Mouse (Mus musculus) layer of hippocampus, adult 8-10 months (tissue): ENCODE results near the gene Jade2. TPM values are rescaled to one million over a fixed set of nuclear protein-coding genes. Genes with fewer than 3 reads are reported as not detected.

ENCODE experiments used
- DNase-seq, 2 experiments: peaks; one replicate each; pipeline ENCODE4 v3.0.0; 2022; ENCODE audit warnings: low spot score in 2 of 2
- total RNA-seq, 4 experiments: library from RNA; stranded (reverse); gene quantifications; 2 replicates each; pipeline ENCODE4 v1.2.4; 2022

Jade2 gene
- 10 to 100 TPM; 50.6 to 54.2 (median 52.0) TPM for total RNA-seq

DNA sequence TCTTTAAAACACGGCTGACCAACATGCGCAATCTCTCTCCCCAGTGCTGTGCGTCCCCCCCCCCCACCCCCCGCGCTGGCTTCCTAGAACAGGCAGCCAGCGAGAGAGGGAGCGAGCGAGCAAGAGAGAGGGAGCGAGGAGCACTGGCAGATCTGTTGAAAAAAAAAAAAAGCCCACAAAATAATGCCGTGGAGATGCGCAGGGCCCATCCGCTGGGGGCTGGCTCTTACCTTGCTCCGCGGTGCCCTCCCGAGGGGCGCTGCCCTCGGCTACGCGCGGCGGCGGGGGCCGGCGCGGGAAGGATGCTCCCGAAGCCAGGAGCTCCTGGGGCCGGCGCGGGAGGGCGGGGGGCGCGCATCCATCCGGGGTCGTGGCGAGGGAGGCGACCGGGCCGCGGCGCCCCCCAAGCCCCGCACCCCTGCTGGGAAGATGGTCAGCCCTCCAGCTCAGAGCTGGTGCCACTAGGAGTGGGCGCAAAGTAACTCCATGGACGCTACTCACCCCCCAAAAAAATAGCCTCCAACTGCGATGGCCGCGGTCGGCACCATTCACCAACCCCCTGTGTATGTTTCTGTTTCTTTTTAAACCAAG, at the start of gene Jade2:
Gene Jade2 (minus strand): TSS at position 573 of the 591 bp plus-strand sequence.
- peak; percentile 51 to 55 for DNase-seq

DNA sequence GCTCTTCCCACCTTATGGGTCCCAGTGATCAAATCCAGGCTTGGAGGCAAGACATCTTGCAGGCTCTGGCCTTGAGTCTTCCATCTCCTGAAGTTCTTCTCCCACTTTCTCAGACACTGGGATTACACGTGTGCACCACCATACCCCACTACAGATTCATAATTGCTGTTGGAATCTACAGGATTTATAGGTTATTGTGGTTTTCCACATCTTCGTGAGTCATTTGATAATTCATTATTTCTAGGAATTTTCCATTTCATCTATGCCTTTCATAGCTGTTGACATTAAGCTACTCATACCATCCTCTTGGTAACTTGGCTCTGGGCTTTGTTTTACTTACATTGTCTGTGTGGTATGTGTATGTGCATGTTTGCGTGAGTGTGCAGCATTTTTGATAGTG, 46.8 kb upstream of the Jade2 start:
- DNase-seq, result no peak

DNA sequence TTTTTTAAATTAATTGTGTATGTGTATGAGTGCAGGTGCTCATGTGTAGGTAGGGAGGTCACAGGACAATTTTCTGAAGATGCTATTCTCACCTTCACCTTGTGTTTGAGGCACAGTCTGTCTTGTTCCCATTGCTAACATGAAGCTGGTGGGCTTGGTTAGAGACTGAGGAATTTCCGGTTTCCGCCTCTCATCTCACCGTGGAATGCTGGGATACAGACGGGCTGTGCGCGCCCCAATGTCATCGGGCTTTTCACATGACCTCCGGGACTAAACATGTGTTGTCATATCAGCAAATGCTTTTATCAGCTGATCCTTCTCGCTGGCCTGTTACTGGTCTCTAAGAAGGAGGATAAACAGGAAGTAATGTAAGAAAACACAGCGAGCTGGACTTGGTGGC, 42.2 kb upstream of the Jade2 start:
- DNase-seq, result no peak

DNA sequence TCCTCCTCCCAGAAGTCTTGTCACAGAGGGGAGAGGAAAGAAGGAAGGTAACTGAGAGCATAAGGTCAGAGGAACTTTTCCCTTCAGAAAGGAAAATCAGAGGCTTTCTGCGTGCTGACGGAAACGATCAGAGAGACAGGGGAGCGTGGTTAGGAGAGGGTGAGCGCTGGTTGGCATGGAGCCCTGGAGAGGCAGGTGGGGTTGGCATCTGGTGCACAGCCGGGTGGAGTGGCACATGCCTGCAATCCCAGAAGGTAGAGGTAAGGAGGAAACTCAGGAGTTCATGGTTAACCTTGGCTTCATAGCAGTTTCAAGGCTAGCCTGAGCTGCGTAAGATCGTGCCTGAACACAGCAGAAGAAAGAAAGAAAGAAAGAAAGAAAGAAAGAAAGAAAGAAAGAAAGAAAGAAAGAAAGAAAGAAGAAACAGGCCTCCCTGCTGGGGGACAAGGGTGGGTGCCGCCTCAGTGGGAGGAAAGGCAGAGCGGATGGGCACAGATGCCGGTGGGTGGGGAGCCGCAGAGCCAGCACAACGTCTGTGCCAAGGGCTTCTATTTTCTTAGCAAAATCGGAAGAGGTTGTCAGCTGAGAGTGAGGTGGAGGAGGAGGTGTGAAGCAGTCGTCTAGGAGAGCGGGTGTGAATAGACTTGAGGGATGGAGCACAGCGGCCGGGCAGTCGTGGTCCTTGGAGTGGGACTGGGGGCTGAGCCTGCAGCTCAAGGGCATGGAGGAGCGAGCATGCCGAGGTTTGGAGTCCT, 41.0 kb upstream of the Jade2 start:
- peak; percentile 70 to 72 for DNase-seq

DNA sequence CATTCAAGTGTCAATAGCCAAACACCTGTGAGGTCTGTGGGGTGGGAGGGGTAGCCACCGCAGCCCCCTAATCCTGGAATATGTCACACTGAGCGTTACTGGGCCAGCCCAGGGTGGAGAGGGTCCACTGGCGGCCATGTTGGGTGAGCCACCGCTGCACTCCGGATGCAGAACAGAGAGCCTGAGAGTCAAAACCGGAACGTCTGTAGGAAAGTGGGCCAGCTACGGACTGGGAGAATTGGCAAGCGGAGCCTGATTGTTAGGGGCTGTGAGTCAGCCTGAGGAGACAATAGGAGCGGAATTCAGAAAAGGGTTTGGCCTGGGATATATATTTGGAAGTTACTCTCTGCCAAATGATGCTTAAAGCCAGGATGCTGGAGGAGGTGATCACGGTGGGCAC, 39.9 kb upstream of the Jade2 start:
- DNase-seq, result no peak

DNA sequence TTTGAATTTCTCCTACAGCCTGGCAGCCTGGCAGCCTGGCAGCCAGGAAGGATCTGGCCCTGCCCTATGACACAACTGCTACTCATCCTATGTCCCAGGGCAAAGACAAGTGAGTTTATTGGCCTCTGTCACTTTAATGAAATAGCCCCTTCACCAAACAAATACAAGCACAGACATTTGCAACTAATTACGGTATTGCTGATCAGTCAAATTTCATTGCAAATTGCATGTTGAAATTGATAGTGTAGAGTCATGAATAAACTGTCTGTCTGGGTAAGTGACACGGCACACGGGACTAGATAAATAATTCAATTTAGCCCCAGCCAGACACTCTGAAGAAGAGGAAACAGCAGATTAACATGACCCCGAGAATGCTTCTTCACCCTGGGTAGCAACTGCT, 38.6 kb upstream of the Jade2 start:
- no peak for DNase-seq

DNA sequence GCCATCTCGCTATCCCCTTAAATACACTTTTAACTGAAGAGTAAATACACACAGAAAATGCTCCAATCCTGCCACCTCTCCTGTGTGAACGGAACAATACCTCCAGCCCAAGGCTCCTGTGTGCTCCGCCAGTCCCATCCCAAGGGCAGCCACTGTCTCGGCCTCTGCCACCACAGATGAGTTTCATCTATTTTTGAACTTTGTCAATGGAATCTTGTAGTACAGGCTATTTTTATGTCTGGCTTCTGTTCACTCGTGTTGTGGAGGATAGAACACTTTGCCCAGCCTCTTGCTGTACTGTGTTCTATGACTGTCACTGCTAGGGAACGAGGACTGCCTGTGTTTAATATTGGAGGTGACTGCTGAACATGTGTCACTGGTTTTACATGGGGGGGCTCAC, 28.2 kb upstream of the Jade2 start:
- no peak for DNase-seq

DNA sequence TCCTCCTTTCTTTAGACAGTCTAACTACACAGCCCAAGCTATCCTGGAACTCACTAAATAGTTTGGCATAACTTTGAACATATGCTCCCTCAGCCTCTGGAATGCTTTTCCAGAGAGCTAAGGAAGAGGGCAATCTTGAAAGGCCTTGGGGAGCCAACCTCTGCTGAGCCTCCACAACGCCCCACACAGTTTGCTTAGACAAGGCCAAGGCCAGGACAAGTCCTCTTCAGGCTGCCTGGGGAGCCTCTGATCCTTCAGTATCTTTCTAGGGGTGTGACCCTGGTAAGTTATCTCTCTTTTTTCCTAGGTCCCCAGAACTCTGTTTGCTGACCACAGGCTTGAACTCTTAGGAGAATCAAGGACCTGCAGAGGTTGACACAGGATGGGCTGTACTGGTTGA, 26.6 kb upstream of the Jade2 start:
- DNase-seq, result no peak

DNA sequence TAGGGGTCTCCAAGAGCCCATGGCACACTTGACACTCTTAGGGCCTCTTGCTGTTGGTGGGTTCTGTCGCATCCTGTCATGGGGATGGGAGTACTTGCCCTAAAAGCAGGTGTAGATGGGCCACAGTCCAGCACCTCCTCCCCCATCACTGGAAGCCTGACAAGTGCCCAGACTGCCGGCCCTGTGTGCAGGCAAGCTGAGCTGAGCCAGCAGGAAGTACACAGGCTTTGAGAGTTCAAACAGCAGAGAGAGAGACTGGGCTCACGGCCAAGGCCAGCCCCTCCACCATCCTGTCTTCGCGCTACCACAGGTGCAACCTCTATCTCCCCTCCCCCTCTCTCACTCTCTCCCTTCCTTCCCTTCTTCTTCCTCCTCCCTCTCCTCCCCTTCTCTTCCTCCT, 26.2 kb upstream of the Jade2 start:
- no peak for DNase-seq

DNA sequence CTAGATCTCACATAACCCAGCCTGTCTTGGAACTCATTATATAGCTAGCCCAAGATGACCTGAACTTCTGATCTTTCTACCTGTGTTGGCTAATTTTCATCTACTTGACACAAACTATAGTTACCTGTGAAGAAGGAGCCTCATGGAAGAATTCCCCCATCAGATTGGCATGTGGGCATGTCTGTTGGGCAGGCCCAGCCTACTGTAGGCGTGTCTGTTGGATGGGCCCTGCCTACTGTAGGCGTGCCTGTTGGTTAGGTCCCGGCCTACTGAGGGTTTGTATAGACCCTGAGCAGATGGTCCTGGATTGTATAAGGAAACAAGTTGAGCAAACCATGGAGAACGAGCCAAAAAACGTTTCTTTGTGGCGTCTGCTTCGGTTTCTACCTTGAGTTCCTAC, 24.3 kb upstream of the Jade2 start:
- no peak for DNase-seq

DNA sequence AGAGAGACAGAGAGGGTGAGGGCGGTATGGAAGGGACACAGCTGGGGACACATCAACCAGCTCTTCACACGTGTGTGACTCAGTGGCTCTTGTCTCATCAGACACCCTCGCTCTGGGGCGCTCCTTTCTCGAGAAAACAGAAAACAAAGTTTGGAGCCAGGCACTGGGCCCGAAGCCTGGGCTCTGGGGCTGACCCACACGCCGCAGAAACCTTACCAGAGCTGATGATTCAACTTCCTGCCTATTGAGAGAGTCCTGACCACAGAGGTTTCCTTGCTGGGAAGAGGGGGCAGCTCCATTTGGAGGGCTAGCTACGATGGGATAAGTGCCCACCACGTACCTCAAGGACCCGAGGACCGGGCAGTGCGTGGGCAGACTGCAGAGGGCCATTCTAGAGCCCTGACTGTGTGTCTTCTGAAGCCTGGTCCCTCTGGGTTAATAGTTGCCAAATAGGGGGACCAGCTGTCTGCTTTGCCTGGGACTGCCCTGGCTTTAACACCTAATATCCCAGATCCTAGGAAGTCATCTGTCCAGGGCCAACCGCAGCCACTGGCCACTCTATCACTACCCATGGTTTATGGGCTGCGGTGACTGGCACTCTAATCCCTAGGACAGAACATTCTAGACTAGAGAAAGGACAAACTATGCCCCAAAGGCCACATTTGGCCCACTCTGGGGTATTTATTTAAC, 23.7 kb upstream of the Jade2 start:
- no peak for DNase-seq

DNA sequence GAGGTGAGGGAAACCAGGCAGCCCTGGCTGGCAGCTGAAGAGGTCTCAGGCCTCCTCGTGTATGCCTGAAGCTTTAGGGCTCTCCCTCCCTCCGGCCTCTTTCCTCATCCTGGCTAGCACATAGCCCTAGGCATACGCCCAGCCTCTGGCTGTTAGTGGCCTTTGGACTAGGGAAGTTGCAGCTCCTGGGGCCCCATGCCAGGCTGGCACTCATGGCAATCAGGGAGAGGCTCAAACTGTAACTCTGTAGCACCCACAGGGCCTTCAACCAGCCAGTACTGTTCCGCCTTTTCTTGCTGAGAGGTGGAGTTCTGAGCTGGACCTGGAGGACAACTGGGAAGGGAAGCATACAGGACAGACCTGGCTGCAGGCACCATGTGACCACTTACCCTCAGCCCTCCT, 19.5 kb upstream of the Jade2 start:
- no peak for DNase-seq

DNA sequence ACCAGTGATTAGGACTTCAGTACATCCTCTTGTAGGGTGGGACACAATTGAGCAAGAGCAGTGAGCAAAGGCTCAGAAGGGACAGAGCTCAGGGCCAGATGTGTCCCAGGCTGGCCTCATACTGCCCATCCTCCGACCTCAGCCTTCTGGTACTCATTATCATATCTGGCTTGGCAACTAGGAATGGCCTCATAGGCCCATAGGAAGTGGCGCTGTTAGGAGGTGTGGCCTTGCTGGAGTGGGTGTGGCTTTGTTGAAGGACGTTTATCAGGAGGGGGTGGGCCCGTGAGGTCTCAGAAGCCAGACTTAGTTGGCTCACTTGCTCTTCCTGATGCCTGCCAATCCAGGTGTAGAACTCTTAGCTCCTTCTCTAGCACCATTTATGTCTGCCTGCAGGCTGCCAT, 18.3 kb upstream of the Jade2 start:
- no peak for DNase-seq

DNA sequence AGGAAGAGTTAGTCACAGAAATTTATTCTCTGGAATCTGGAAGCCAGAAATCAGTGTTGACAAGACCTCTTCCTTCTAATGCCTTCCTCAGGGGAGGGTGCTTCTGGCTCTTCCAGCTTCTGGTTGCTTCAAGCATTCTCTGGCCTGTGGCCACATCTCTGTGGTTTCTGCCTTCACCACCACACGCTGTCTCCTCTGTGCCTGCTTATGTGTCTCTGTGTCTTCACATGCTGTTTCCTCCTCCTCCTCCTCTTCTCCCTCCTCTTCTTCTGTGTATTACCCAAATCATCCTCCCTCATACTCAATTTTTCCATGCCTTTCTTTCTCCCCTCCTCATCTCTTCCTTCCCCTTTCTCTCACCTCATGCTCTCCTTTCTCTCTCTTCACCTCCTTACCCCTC, 17.6 kb upstream of the Jade2 start:
- no peak for DNase-seq

DNA sequence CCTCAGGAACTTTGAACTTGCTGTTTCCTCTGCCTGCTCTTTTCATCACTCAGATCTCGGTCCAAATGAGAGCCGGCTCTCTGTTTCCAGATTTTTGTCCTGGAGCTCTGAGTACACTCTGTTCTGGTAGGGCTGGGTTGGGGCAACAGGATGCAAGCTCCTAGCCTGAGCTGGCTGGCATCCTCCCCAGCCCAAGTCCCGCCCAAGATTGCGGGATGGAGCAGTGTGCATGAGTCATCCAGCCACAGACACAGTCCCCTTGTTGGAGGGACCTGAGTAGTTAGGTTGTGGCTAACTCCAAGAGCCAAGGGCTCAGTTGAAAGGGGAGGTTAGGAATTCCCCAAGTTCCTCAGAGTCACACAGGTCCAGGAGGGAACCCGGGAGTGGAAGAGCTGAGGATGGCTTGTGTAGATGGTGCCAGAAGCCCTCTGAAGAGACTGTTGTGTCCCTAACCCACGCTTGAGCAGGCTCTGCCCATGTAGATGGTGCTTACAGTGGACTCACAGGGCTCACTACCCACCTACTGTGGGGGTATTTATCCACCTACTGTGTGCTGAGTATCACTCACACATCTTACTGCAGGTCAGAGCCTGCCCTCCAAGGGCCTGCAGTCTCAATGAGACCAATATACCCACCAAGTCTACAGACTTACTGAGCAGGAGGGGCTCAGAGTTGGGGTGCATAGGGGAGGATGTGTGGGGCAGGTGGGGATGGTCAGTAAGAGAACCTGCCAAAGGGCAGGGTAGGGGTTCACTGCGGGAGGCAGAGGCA, 17.0 kb upstream of the Jade2 start:
- no peak for DNase-seq

DNA sequence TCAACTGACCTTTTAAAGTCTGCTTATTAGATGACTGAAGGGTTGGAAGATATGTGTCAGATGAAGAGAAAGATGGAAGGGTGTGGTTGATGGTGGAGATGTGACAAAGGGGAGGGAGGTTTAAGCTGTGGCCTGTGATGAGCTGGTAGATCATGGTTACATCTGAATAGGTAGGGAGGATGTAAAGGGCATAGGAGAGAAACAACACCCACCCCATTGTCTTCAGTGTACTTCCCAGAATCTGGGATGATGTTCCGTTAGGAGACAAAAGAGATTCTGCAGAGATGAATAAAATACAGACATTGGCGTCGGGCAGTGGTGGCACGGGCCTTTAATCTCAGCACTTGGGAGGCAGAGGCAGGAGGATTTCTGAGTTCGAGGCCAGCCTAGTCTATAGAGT, 15.7 kb upstream of the Jade2 start:
- DNase-seq, result no peak

DNA sequence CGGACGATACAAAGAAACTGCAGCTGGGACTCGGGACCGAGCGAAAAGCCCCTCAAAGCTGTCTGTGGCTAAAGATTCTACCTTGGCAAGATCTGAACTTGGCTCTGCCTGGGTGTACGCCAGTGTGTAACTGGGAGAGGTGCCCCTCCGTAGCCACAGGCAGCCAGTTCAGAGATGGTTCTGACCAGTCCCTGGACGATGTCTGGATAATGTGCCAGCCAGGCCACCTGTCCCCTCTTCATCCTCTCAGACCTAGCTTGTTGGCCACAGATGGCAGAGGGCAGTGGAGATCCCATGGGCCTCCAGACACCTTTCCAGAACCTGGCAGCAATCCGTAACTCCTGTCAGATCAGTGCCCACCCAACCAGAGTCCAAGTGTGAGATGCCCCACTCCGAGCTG, 9.8 kb upstream of the Jade2 start:
- DNase-seq, result no peak

DNA sequence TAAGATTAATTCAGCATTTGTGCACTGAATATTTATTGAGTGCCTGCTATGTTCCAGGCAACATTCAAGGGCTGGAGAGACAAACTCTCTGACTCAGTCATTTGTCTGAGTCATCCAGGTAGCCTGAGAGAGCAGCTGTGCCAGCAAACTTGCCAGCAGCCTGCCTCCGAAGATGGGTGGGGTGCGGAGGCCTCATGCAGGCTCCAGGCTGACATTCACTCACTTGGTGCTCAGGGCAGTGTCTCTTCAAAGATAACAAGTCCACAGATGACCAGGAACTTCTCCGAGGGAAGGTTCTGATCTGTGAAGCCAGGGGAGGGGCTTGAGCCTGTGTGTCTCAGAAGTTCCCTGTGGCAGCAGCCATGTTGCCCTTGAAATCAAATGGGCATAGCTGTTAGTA, 8.6 kb upstream of the Jade2 start:
- DNase-seq, result no peak

DNA sequence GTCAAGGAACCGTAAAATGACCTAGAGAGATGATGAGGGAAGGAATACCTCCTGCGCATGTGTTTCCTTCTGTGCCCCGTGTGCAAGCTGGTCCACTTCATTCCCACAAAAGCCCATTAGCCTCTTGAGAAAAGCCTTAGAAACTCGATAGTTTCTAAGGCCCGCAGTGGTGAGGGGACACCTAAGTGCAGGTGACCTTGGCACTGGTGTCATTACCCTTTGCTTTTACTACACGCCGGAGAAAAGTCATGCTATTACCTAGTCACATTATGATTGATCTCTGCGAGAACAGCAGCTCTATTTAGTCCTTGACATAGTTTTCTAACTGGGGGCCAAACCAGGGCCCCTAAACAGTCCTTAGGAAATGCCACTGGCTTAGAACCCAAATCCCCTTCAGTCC, 3.2 kb upstream of the Jade2 start:
- DNase-seq, result no peak

DNA sequence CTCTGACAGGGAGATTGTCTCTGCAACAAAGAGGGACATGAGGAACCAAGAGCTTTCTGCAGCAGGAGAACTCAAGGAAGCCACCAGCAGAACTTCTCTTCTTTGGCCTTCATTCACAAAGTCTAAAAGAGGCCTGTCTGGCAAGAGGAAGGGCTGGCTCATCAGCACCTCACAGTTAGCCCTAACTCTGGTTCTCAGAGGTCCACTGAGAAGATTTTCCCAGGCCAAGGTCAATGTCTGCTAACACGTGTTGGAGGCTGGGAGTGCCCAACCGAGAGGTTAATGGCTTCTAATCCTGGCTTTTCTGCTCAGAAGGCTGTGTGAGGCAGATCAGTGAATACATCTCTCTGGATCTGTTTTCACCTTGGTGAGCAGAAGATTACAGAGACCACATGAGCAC, 2.1 kb upstream of the Jade2 start:
- no peak for DNase-seq

DNA sequence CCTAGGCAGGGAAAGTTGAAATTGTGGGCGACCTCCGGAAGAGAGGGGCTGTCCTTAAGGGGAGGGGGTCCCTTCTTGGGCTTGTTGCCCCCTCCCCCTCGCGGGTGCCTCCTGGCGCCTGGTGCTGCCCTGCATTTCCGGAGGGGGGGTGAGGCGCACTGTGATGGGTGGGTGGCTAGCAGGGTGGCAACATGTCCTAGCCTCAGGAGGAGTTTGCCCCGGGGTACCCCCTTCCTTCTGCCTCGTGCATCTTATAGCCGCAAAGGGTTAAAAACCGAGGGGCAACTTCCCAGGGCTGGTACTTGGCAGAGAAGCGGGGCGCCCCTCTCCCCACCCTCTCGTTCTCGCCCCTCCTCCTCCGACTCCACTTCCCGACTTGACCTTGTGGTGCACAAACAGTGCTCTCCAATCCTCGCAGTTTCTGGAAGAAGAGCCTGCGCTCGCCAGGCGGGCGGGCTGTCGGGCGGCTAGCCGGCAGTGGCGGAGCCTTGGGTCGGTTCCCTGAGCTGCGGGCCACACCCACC, 1.1 kb upstream of the Jade2 start:
- DNase-seq, result peak; percentile 74 to 75
